Comparison of ENCODE assay signal across 19 mouse cellular contexts in genomic region chr17:48093286-48093817, GRCm38 (mm10). TPM values are rescaled to one million over a fixed set of nuclear protein-coding genes. Genes with fewer than 3 reads are reported as not detected.
DNase-seq lines count a peak whose midpoint lies in the region; ATAC-seq and TF ChIP-seq lines count a peak whose summit lies in the region.
"Had no signal": no experiment of that assay in that cellular context is flagged by ENCODE, and none has a peak within 500 bp of the region (broad histone marks: within the 10 kb centered on the region; RNA-seq: fewer than 3 reads in every experiment).

No protein-coding gene starts in this region.

- no peaks in the 10 kb centered on the region for H3K9me3 ChIP-seq in intestine, postnatal 0 days (ENCODE audit: control insufficient read depth)
- H3K9me3 ChIP-seq in intestine, embryonic 15.5 days: peaks cover 4% of the 10 kb centered on the region; the same call in 1 of the 2 replicates
- no peaks in the 10 kb centered on the region for H3K9me3 ChIP-seq in MEL (replicated peaks; ENCODE audit: insufficient read depth, low read length)
- 0 out of 2 replicates have a peak, but pooled peaks cover 4% of the 10 kb centered on the region for H3K9me3 ChIP-seq in limb, embryonic 14.5 days (ENCODE audit: control insufficient read depth, low read length)
- H3K9me3 ChIP-seq: midbrain, embryonic 13.5 days; neural tube, embryonic 12.5 days had no signal

- peak; percentile 23 for DNase-seq in retina, embryonic 14.5 days (ENCODE audit: low spot score)
- no peak for DNase-seq in retina, postnatal 1 day
- DNase-seq in MEL (ENCODE audit: low read depth, low spot score): peak; percentile 27
- peak; percentile 61 for DNase-seq in limb, embryonic 14.5 days (ENCODE audit: low spot score)
- no peak for DNase-seq in gastrocnemius, postnatal 4 days (ENCODE audit: low spot score in 2 of 2)
- DNase-seq: cerebellum, adult 8-10 months; kidney, adult 8-10 months; thymus, adult 18-20 months had no signal

- peak; percentile 35 for TF ChIP-seq CTCF in intestine, postnatal 0 days (IDR thresholded peaks at IDR 0.05; ENCODE audit: low read depth)
- peak; percentile 41 to 44 (median 41); a peak in 5 of 6 replicates for TF ChIP-seq CTCF in MEL (IDR thresholded peaks at IDR 0.05 in 2 of 3, conservative IDR thresholded peaks at IDR 0.05 in 1 of 3; ENCODE audit: control insufficient read depth in 1 of 3, insufficient read depth in 1 of 3, low read depth in 2 of 3, low read length in 3 of 3, poor library complexity in 1 of 3, severe bottlenecking in 1 of 3)

- no peak overlapping the region for H3K27ac ChIP-seq in intestine, postnatal 0 days (ENCODE audit: low read depth, low read length)
- no peak overlapping the region for H3K27ac ChIP-seq in intestine, embryonic 15.5 days
- no peak overlapping the region for H3K27ac ChIP-seq in MEL (ENCODE audit: control insufficient read depth, low read depth, low read length)
- H3K27ac ChIP-seq in limb, embryonic 14.5 days (replicated peaks; ENCODE audit: low read depth, low read length): no peak overlapping the region
- H3K27ac ChIP-seq: midbrain, embryonic 13.5 days; neural tube, embryonic 12.5 days had no signal

- no peak overlapping the region for H3K9ac ChIP-seq in intestine, postnatal 0 days (ENCODE audit: low read depth, low read length)
- no peak overlapping the region for H3K9ac ChIP-seq in intestine, embryonic 15.5 days
- no peak overlapping the region for H3K9ac ChIP-seq in MEL (ENCODE audit: control insufficient read depth, low read depth, low read length, poor library complexity, severe bottlenecking)
- no peak overlapping the region for H3K9ac ChIP-seq in limb, embryonic 14.5 days (ENCODE audit: low read depth, low read length, severe bottlenecking)
- H3K9ac ChIP-seq: heart, embryonic 12.5 days; midbrain, embryonic 13.5 days; neural tube, embryonic 12.5 days had no signal

- no peak for TF ChIP-seq POLR2A in MEL (IDR thresholded peaks at IDR 0.05; ENCODE audit: control insufficient read depth in 1 of 2, insufficient read depth in 1 of 2, low read depth in 1 of 2, low read length in 2 of 2, poor library complexity in 1 of 2)
- TF ChIP-seq POLR2A in limb, embryonic 14.5 days (IDR thresholded peaks at IDR 0.05; ENCODE audit: borderline replicate concordance, extremely low read depth, insufficient read depth, insufficient read length): no peak

- H3K4me2 ChIP-seq in intestine, postnatal 0 days (replicated peaks; ENCODE audit: low read depth): no peak overlapping the region
- no peak overlapping the region for H3K4me2 ChIP-seq in intestine, embryonic 15.5 days (replicated peaks)
- no peak overlapping the region for H3K4me2 ChIP-seq in limb, embryonic 14.5 days (replicated peaks; ENCODE audit: low read depth, low read length, severe bottlenecking)
- H3K4me2 ChIP-seq: heart, embryonic 12.5 days; midbrain, embryonic 13.5 days; neural tube, embryonic 12.5 days had no signal

- H3K79me2 ChIP-seq in MEL (ENCODE audit: control insufficient read depth, insufficient read depth, low read length, poor library complexity): no peaks in the 10 kb centered on the region

- H3K4me3 ChIP-seq in intestine, postnatal 0 days (ENCODE audit: low read depth, low read length): no peak overlapping the region
- H3K4me3 ChIP-seq in intestine, embryonic 15.5 days (replicated peaks): no peak overlapping the region
- no peak overlapping the region for H3K4me3 ChIP-seq in MEL (ENCODE audit: control insufficient read depth in 1 of 2, insufficient read depth in 1 of 2, low read depth in 2 of 2, low read length in 2 of 2)
- H3K4me3 ChIP-seq in limb, embryonic 14.5 days (replicated peaks; ENCODE audit: low read length): no peak overlapping the region
- H3K4me3 ChIP-seq: heart, embryonic 12.5 days; midbrain, embryonic 13.5 days; neural tube, embryonic 12.5 days had no signal

- peaks cover 12% of the 10 kb centered on the region; the same call in 1 of the 2 replicates for H3K4me1 ChIP-seq in intestine, postnatal 0 days (replicated peaks; ENCODE audit: control insufficient read depth, insufficient read depth, low read length)
- peaks cover 28% of the 10 kb centered on the region for H3K4me1 ChIP-seq in intestine, embryonic 15.5 days (replicated peaks)
- H3K4me1 ChIP-seq in MEL (ENCODE audit: control insufficient read depth in 1 of 2, insufficient read depth in 2 of 2, low read length in 2 of 2): no peaks in the 10 kb centered on the region
- H3K4me1 ChIP-seq in limb, embryonic 14.5 days (ENCODE audit: control insufficient read depth, insufficient read depth, low read length): peaks cover 37% of the 10 kb centered on the region

- WGBS in intestine, postnatal 0 days: 70% methylated on average over 5 of the region's 5 CpGs
- WGBS in intestine, embryonic 15.5 days: 76% methylated on average over 5 of the region's 5 CpGs
- whole genome bisulfite sequencing in limb, embryonic 14.5 days: 57% methylated on average over 5 of the region's 5 CpGs

- H3K36me3 ChIP-seq in intestine, postnatal 0 days (ENCODE audit: control insufficient read depth, insufficient read depth): no peaks in the 10 kb centered on the region
- H3K36me3 ChIP-seq in intestine, embryonic 15.5 days: no peaks in the 10 kb centered on the region
- no peaks in the 10 kb centered on the region for H3K36me3 ChIP-seq in MEL (ENCODE audit: control insufficient read depth in 1 of 2, insufficient read depth in 2 of 2, low read length in 2 of 2)
- no peaks in the 10 kb centered on the region for H3K36me3 ChIP-seq in limb, embryonic 14.5 days (ENCODE audit: control insufficient read depth, insufficient read depth, low read length)
- H3K36me3 ChIP-seq: heart, embryonic 12.5 days; midbrain, embryonic 13.5 days; neural tube, embryonic 12.5 days had no signal

- no peak for ATAC-seq in intestine, postnatal 0 days
- ATAC-seq in intestine, embryonic 15.5 days: no peak
- no peak for ATAC-seq in limb, embryonic 14.5 days (ENCODE audit: low FRiP score, low read depth)
- ATAC-seq: activated CD4-positive, CD25-positive, alpha-beta regulatory T cell, adult 4 months; midbrain, embryonic 13.5 days had no signal

- TF ChIP-seq RAD21 in MEL (IDR thresholded peaks at IDR 0.05; ENCODE audit: low read depth, low read length): 0 out of 2 replicates have a peak, but pooled peaks have one; percentile 7

- no peak for TF ChIP-seq EP300 in MEL (IDR thresholded peaks at IDR 0.05; ENCODE audit: low read depth in 1 of 2, low read length in 2 of 2)

- peaks cover 39% of the 10 kb centered on the region for H3K27me3 ChIP-seq in intestine, postnatal 0 days (replicated peaks; ENCODE audit: control insufficient read depth, insufficient read depth, low read length)
- peaks cover 29% of the 10 kb centered on the region for H3K27me3 ChIP-seq in intestine, embryonic 15.5 days (replicated peaks)
- no peaks in the 10 kb centered on the region for H3K27me3 ChIP-seq in MEL (ENCODE audit: control insufficient read depth in 1 of 2, insufficient read depth in 2 of 2, low read length in 2 of 2)
- H3K27me3 ChIP-seq in limb, embryonic 14.5 days (ENCODE audit: control insufficient read depth, insufficient read depth, low read length): peaks cover 15% of the 10 kb centered on the region; the same call in 1 of the 2 replicates

TF ChIP-seq in MEL, 35 proteins besides CTCF, POLR2A, EP300 and RAD21:
- TF ChIP-seq TAL1 (IDR thresholded peaks at IDR 0.05; ENCODE audit: low read length) (no peak), ZC3H11A (IDR thresholded peaks at IDR 0.05; ENCODE audit: low read depth, low read length) (0 out of 2 replicates have a peak, but pooled peaks have one; percentile 2), GATA1 (IDR thresholded peaks at IDR 0.05; ENCODE audit: low read depth, low read length) (no peak), KAT2A (conservative IDR thresholded peaks at IDR 0.05; ENCODE audit: low read depth, low read length) (no peak), SMC3 (IDR thresholded peaks at IDR 0.05; ENCODE audit: low read depth, low read length) (peak; percentile 24), USF2 (IDR thresholded peaks at IDR 0.05; ENCODE audit: borderline replicate concordance in 1 of 2, insufficient read depth in 1 of 2, low read depth in 1 of 2, low read length in 2 of 2) (no peak)

RNA-seq across cellular contexts. Expression of gene 1700067P10Rik, which starts 4.2 kb away (rescaled TPM):
- not detected in 2 replicates for polyA plus RNA-seq in intestine, postnatal 0 days (2015; fragmentation: Nextera tagmentation; extraction: Ambion mirVana)
- polyA plus RNA-seq in intestine, embryonic 15.5 days (2015; fragmentation: Nextera tagmentation; extraction: Ambion mirVana): not detected in 2 replicates
- total RNA-seq in MEL (2012; rRNA removed): not detected in 2 replicates
- polyA plus RNA-seq in MEL (2012; ENCODE audit: insufficient read depth in 1 of 2, insufficient read length in 2 of 2, low read depth in 1 of 2, low replicate concordance in 2 of 2, missing spikeins in 1 of 2): not detected
- polyA plus RNA-seq in limb, embryonic 14.5 days (2012; rRNA removed): 0.08 TPM in 1 of 2 replicates, not detected in the other
- polyA plus RNA-seq in limb, embryonic 14.5 days (2014; fragmentation: Nextera tagmentation; extraction: Ambion mirVana): not detected in 2 replicates
- total RNA-seq in gastrocnemius, postnatal 4 days (2021): not detected
- total RNA-seq: ES-E14; gastrocnemius, adult 18-20 months; layer of hippocampus, postnatal 10 days had no signal
- polyA plus RNA-seq: activated CD4-positive, CD25-positive, alpha-beta regulatory T cell, adult 4 months; heart, embryonic 12.5 days; hindbrain, embryonic 11.5 days; limb, embryonic 11.5 days; neural tube, embryonic 12.5 days had no signal

RNA-seq across cellular contexts. Expression of gene 9830107B12Rik, which starts 52.7 kb away (rescaled TPM):
- not detected in 2 replicates for polyA plus RNA-seq in intestine, postnatal 0 days (2015; fragmentation: Nextera tagmentation; extraction: Ambion mirVana)
- 0.04 and 0.11 TPM in 2 replicates for polyA plus RNA-seq in intestine, embryonic 15.5 days (2015; fragmentation: Nextera tagmentation; extraction: Ambion mirVana)
- total RNA-seq in MEL (2012; rRNA removed): not detected in 2 replicates
- polyA plus RNA-seq in MEL (2012; ENCODE audit: insufficient read depth in 1 of 2, insufficient read length in 2 of 2, low read depth in 1 of 2, low replicate concordance in 2 of 2, missing spikeins in 1 of 2): not detected
- polyA plus RNA-seq in limb, embryonic 14.5 days (2012; rRNA removed): not detected in 2 replicates
- not detected in 2 replicates for polyA plus RNA-seq in limb, embryonic 14.5 days (2014; fragmentation: Nextera tagmentation; extraction: Ambion mirVana)
- total RNA-seq in gastrocnemius, postnatal 4 days (2021): under 1 TPM; 0.10 to 0.13 TPM
- total RNA-seq: ES-E14; gastrocnemius, adult 18-20 months; layer of hippocampus, postnatal 10 days had no signal
- polyA plus RNA-seq: activated CD4-positive, CD25-positive, alpha-beta regulatory T cell, adult 4 months; heart, embryonic 12.5 days; hindbrain, embryonic 11.5 days; limb, embryonic 11.5 days; midbrain, embryonic 13.5 days; neural tube, embryonic 12.5 days had no signal

RNA-seq across cellular contexts. Expression of gene 1700122O11Rik, which starts 55.3 kb away (rescaled TPM):
- not detected in 2 replicates for polyA plus RNA-seq in intestine, postnatal 0 days (2015; fragmentation: Nextera tagmentation; extraction: Ambion mirVana)
- not detected in 2 replicates for polyA plus RNA-seq in intestine, embryonic 15.5 days (2015; fragmentation: Nextera tagmentation; extraction: Ambion mirVana)
- not detected in 2 replicates for total RNA-seq in MEL (2012; rRNA removed)
- polyA plus RNA-seq in MEL (2012; ENCODE audit: insufficient read depth in 1 of 2, insufficient read length in 2 of 2, low read depth in 1 of 2, low replicate concordance in 2 of 2, missing spikeins in 1 of 2): not detected
- not detected in 2 replicates for polyA plus RNA-seq in limb, embryonic 14.5 days (2012; rRNA removed)
- not detected in 2 replicates for polyA plus RNA-seq in limb, embryonic 14.5 days (2014; fragmentation: Nextera tagmentation; extraction: Ambion mirVana)
- not detected for total RNA-seq in gastrocnemius, postnatal 4 days (2021)
- total RNA-seq: ES-E14; gastrocnemius, adult 18-20 months; layer of hippocampus, postnatal 10 days had no signal
- polyA plus RNA-seq: activated CD4-positive, CD25-positive, alpha-beta regulatory T cell, adult 4 months; heart, embryonic 12.5 days; hindbrain, embryonic 11.5 days; limb, embryonic 11.5 days; midbrain, embryonic 13.5 days; neural tube, embryonic 12.5 days had no signal

Comparison
In these comparisons a context has a peak if more than half of its experiments do, and no peak if none do; other contexts are left out.
1. DNase-seq: peak in retina, embryonic 14.5 days (single experiment), MEL (single experiment) and limb, embryonic 14.5 days (single experiment); none in retina, postnatal 1 day (single experiment) and gastrocnemius, postnatal 4 days (0 of 2).